ENCODE assay signal across 10 mouse cellular contexts in genomic region chr17:35569091-35569944, GRCm38 (mm10). TPM values are rescaled to one million over a fixed set of nuclear protein-coding genes. Genes with fewer than 3 reads are reported as not detected.
DNase-seq lines count a peak whose midpoint lies in the region; ATAC-seq and TF ChIP-seq lines count a peak whose summit lies in the region.
"Had no signal": no experiment of that assay in that cellular context is flagged by ENCODE, and none has a peak within 500 bp of the region (broad histone marks: within the 10 kb centered on the region; RNA-seq: fewer than 3 reads in every experiment).

No protein-coding gene starts in this region.

- H3K9ac ChIP-seq in heart, postnatal 0 days (replicated peaks; ENCODE audit: low read depth, low read length), result no peak overlapping the region
- peak overlapping the region; percentile 59 for H3K9ac ChIP-seq in hindbrain, embryonic 16.5 days (ENCODE audit: low read depth, low read length)
- peak overlapping the region; percentile 49 for H3K9ac ChIP-seq in neural tube, embryonic 11.5 days (ENCODE audit: low read length)

- no peak for TF ChIP-seq EP300 in heart, postnatal 0 days (IDR thresholded peaks at IDR 0.05; ENCODE audit: low read depth)

- TF ChIP-seq CTCF in heart, postnatal 0 days (IDR thresholded peaks at IDR 0.05; ENCODE audit: low read depth), result no peak

- no peak; the same call in 1 of the 2 replicates for ATAC-seq in heart, postnatal 0 days (ENCODE audit: insufficient read depth, low read depth)
- peak; percentile 75 for ATAC-seq in hindbrain, embryonic 16.5 days
- ATAC-seq in neural tube, embryonic 11.5 days (ENCODE audit: insufficient read depth, low FRiP score, low TSS enrichment), result peak; percentile 74
- ATAC-seq: CD4-positive, CD25-positive, alpha-beta regulatory T cell, adult 4 months had no signal

- peak overlapping the region; percentile 53 for H3K4me2 ChIP-seq in heart, postnatal 0 days (ENCODE audit: low read depth, low read length)
- peak overlapping the region; percentile 67 for H3K4me2 ChIP-seq in hindbrain, embryonic 16.5 days (ENCODE audit: low read length)
- peak overlapping the region; percentile 39 for H3K4me2 ChIP-seq in neural tube, embryonic 11.5 days (ENCODE audit: low read depth)

- H3K4me1 ChIP-seq in heart, postnatal 0 days (ENCODE audit: control insufficient read depth, insufficient read depth), result no peaks in the 10 kb centered on the region
- H3K4me1 ChIP-seq in hindbrain, embryonic 16.5 days (ENCODE audit: control insufficient read depth, insufficient read depth, low read depth, low read length), result peaks cover 10% of the 10 kb centered on the region
- H3K4me1 ChIP-seq in neural tube, embryonic 11.5 days (ENCODE audit: control insufficient read depth, insufficient read depth, low read length), result peaks cover 8% of the 10 kb centered on the region

- H3K36me3 ChIP-seq in heart, postnatal 0 days (replicated peaks; ENCODE audit: control insufficient read depth, insufficient read depth, low read length), result no peaks in the 10 kb centered on the region
- no peaks in the 10 kb centered on the region for H3K36me3 ChIP-seq in hindbrain, embryonic 16.5 days (ENCODE audit: control insufficient read depth, insufficient read depth, low read length)
- H3K36me3 ChIP-seq in neural tube, embryonic 11.5 days (ENCODE audit: control insufficient read depth, insufficient read depth, low read length), result no peaks in the 10 kb centered on the region

- no peak for DNase-seq in heart, postnatal 0 days (ENCODE audit: low spot score)
- no peak for DNase-seq in heart, postnatal 4 days
- DNase-seq in embryo, embryonic 9.5 days (ENCODE audit: extremely low spot score), result peak; percentile 39
- DNase-seq in neural tube, embryonic 11.5 days (ENCODE audit: low spot score), result peak; percentile 56
- DNase-seq in spleen, postnatal 14 days (ENCODE audit: low spot score in 2 of 2), result no peak
- no peak for DNase-seq in gastrocnemius, postnatal 36 days
- no peak for DNase-seq in spleen, adult 12 weeks (ENCODE audit: low spot score)

- 8% methylated on average over 27 of the region's 28 CpGs for WGBS in heart, postnatal 0 days
- WGBS in hindbrain, embryonic 16.5 days, result 3% methylated on average over 28 of the region's 28 CpGs
- 3% methylated on average over 28 of the region's 28 CpGs for WGBS in neural tube, embryonic 11.5 days

- intact Hi-C loops in gastrocnemius, postnatal 36 days (cut with DNase I), result no loop called here

- peaks cover 8% of the 10 kb centered on the region for H3K27me3 ChIP-seq in heart, postnatal 0 days (ENCODE audit: control insufficient read depth, insufficient read depth, low read length)
- 0 out of 2 replicates have a peak, but pooled peaks cover 4% of the 10 kb centered on the region for H3K27me3 ChIP-seq in hindbrain, embryonic 16.5 days (replicated peaks; ENCODE audit: control insufficient read depth, insufficient read depth, low read length)
- H3K27me3 ChIP-seq in neural tube, embryonic 11.5 days (ENCODE audit: control insufficient read depth, insufficient read depth, low read length), result peaks cover 10% of the 10 kb centered on the region

- H3K27ac ChIP-seq in heart, postnatal 0 days (ENCODE audit: low read depth), result no peak overlapping the region
- no peak overlapping the region for H3K27ac ChIP-seq in hindbrain, embryonic 16.5 days (ENCODE audit: low read depth, low read length)
- peak overlapping the region; percentile 56 for H3K27ac ChIP-seq in neural tube, embryonic 11.5 days (ENCODE audit: low read depth, low read length)

- peak overlapping the region; percentile 27 for H3K4me3 ChIP-seq in heart, postnatal 0 days (ENCODE audit: low read depth, low read length)
- peak overlapping the region; percentile 34 for H3K4me3 ChIP-seq in hindbrain, embryonic 16.5 days (ENCODE audit: low read length)
- H3K4me3 ChIP-seq in neural tube, embryonic 11.5 days (ENCODE audit: low read depth, low read length), result peak overlapping the region; percentile 18; the same call in 1 of the 2 replicates

- H3K9me3 ChIP-seq in heart, postnatal 0 days (replicated peaks; ENCODE audit: control insufficient read depth, low read length), result no peaks in the 10 kb centered on the region
- no peaks in the 10 kb centered on the region for H3K9me3 ChIP-seq in hindbrain, embryonic 16.5 days (ENCODE audit: control insufficient read depth, low read length)
- no peaks in the 10 kb centered on the region for H3K9me3 ChIP-seq in neural tube, embryonic 11.5 days (ENCODE audit: control insufficient read depth, low read length)

RNA-seq across cellular contexts. Expression of gene 2300002M23Rik, which starts 2.1 kb away (rescaled TPM):
- not detected in 2 replicates for total RNA-seq in heart, postnatal 0 days (2014; rRNA removed; ENCODE audit: low replicate concordance)
- not detected in 2 replicates for polyA plus RNA-seq in heart, postnatal 0 days (2015; fragmentation: Nextera tagmentation; extraction: Ambion mirVana)
- not detected for total RNA-seq in heart, postnatal 4 days (2021)
- polyA plus RNA-seq in hindbrain, embryonic 16.5 days (2015; fragmentation: Nextera tagmentation; extraction: Ambion mirVana), result 0.11 and 0.12 TPM in 2 replicates
- polyA plus RNA-seq in neural tube, embryonic 11.5 days (2014; fragmentation: Nextera tagmentation; extraction: Ambion mirVana), result not detected in 2 replicates
- total RNA-seq in gastrocnemius, postnatal 36 days (2021), result not detected
- polyA plus RNA-seq: CD4-positive, CD25-positive, alpha-beta regulatory T cell, adult 4 months; large intestine, adult 2 months had no signal

RNA-seq across cellular contexts. Expression of gene Cdsn, which starts 17.4 kb away (rescaled TPM):
- 0.23 and 0.89 TPM in 2 replicates for total RNA-seq in heart, postnatal 0 days (2014; rRNA removed; ENCODE audit: low replicate concordance)
- 0.37 and 0.48 TPM in 2 replicates for polyA plus RNA-seq in heart, postnatal 0 days (2015; fragmentation: Nextera tagmentation; extraction: Ambion mirVana)
- total RNA-seq in heart, postnatal 4 days (2021), result under 1 TPM; 0.16 to 0.26 TPM
- polyA plus RNA-seq in hindbrain, embryonic 16.5 days (2015; fragmentation: Nextera tagmentation; extraction: Ambion mirVana), result 0.19 and 0.28 TPM in 2 replicates
- 0.13 TPM in 1 of 2 replicates, not detected in the other for polyA plus RNA-seq in neural tube, embryonic 11.5 days (2014; fragmentation: Nextera tagmentation; extraction: Ambion mirVana)
- total RNA-seq in gastrocnemius, postnatal 36 days (2021), result not detected
- polyA plus RNA-seq: CD4-positive, CD25-positive, alpha-beta regulatory T cell, adult 4 months had no signal

RNA-seq across cellular contexts. Expression of gene Sfta2, which starts 32.0 kb away (rescaled TPM):
- total RNA-seq in heart, postnatal 0 days (2014; rRNA removed; ENCODE audit: low replicate concordance), result not detected in 2 replicates
- not detected in 2 replicates for polyA plus RNA-seq in heart, postnatal 0 days (2015; fragmentation: Nextera tagmentation; extraction: Ambion mirVana)
- total RNA-seq in heart, postnatal 4 days (2021), result not detected
- not detected in 2 replicates for polyA plus RNA-seq in hindbrain, embryonic 16.5 days (2015; fragmentation: Nextera tagmentation; extraction: Ambion mirVana)
- not detected in 2 replicates for polyA plus RNA-seq in neural tube, embryonic 11.5 days (2014; fragmentation: Nextera tagmentation; extraction: Ambion mirVana)
- total RNA-seq in gastrocnemius, postnatal 36 days (2021), result not detected
- polyA plus RNA-seq: CD4-positive, CD25-positive, alpha-beta regulatory T cell, adult 4 months; large intestine, adult 2 months had no signal

RNA-seq across cellular contexts. Expression of gene Psors1c2, which starts 36.3 kb away (rescaled TPM):
- 1.3 TPM in 1 of 2 replicates, not detected in the other for total RNA-seq in heart, postnatal 0 days (2014; rRNA removed; ENCODE audit: low replicate concordance)
- polyA plus RNA-seq in heart, postnatal 0 days (2015; fragmentation: Nextera tagmentation; extraction: Ambion mirVana), result 0.14 TPM in 1 of 2 replicates, not detected in the other
- total RNA-seq in heart, postnatal 4 days (2021), result not detected
- 0.94 and 1.1 TPM in 2 replicates for polyA plus RNA-seq in hindbrain, embryonic 16.5 days (2015; fragmentation: Nextera tagmentation; extraction: Ambion mirVana)
- 0.85 and 0.89 TPM in 2 replicates for polyA plus RNA-seq in neural tube, embryonic 11.5 days (2014; fragmentation: Nextera tagmentation; extraction: Ambion mirVana)
- not detected for total RNA-seq in gastrocnemius, postnatal 36 days (2021)

RNA-seq across cellular contexts. Expression of gene Cchcr1, which starts 52.4 kb away (rescaled TPM):
- total RNA-seq in heart, postnatal 0 days (2014; rRNA removed; ENCODE audit: low replicate concordance), result 4.8 and 30.8 TPM in 2 replicates
- 4.5 and 4.8 TPM in 2 replicates for polyA plus RNA-seq in heart, postnatal 0 days (2015; fragmentation: Nextera tagmentation; extraction: Ambion mirVana)
- total RNA-seq in heart, postnatal 4 days (2021), result 10 to 100 TPM; 11.0 to 12.5 TPM
- polyA plus RNA-seq in hindbrain, embryonic 16.5 days (2015; fragmentation: Nextera tagmentation; extraction: Ambion mirVana), result 5.8 and 6.3 TPM in 2 replicates
- 9.4 and 10.3 TPM in 2 replicates for polyA plus RNA-seq in neural tube, embryonic 11.5 days (2014; fragmentation: Nextera tagmentation; extraction: Ambion mirVana)
- 1 to 10 TPM; 1.4 to 2.8 TPM for total RNA-seq in gastrocnemius, postnatal 36 days (2021)

Comparison
In these comparisons a context has a peak if more than half of its experiments do, and no peak if none do; other contexts are left out.
1. DNase-seq: peak in embryo, embryonic 9.5 days (single experiment) and neural tube, embryonic 11.5 days (single experiment); none in heart, postnatal 0 days (single experiment), heart, postnatal 4 days (single experiment), spleen, postnatal 14 days (0 of 2), gastrocnemius, postnatal 36 days (0 of 2) and spleen, adult 12 weeks (single experiment).
2. Peak in every context shown above with its lines, with median percentiles within 50 percentile points of each other: H3K4me2 ChIP-seq and H3K4me3 ChIP-seq.